Mouse (Mus musculus) sigmoid colon, adult 10 weeks (tissue): ENCODE measurements around the gene Olfr544. TPM values are rescaled to one million over a fixed set of nuclear protein-coding genes. Genes with fewer than 3 reads are reported as not detected.

Experiments used
- polyA plus RNA-seq: library from polyadenylated mRNA; stranded (reverse); fragments of 350-450 nt; fragmentation: Illumina TruSeq; extraction: RNeasy Lipid Tissue Mini Kit (QIAGEN cat#74804); gene quantifications from one replicate; pipeline ENCODE4 v1.2.3, GENCODE M21; 2014; ENCODE audit warnings: low read depth, low replicate concordance

Gene Olfr544
- polyA plus RNA-seq: not detected

DNA sequence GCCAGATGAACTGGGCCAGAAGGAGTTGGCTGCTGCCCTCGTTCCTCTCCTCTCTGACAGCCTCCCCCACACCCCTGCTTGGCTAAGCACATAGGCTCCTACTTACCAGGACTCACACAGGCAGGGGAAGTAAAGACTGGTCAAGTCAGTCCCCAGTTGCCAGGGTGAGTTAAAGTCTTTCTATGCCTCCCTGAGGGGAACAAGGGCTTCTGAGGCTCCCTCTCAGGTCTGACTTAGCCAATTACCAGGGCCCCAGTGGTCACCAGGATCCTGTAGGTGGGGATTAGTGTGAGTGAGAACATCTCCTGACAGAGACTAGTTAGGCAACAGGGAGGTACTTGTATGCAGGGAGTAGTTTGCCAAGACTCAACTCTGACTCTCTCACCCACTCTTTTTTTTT, at the start of gene Olfr544:
Olfr544 (minus strand) TSS at position 153 of the 400 bp plus-strand sequence.

DNA sequence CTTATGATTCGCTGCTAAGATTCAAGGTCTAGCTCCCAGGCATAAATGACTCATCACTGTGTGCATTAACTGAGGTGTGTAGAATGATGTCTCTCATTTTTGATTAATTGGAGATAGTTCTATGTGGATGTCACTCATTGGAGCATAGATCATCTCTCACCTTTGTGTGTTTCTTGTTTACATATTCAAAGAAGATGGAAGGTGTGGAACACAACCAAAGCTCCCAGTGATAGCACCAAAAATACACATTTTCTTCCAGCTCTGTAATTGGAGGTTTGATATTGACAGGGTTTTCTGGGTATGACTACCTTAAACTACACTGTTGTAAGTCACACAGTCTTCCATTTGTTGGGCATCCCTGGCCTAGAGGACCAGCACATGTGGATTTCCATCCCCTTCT, 46.3 kb upstream of the Olfr544 start, which contains the start of gene Olfr547:
Olfr547 (plus strand) TSS at position 301 of the 400 bp plus-strand sequence.

GRCm38 (mm10) chr7:102499473-102499872, 11.4 kb upstream of the Olfr544 start, which contains the start of gene Olfr545:
Gene Olfr545, minus strand, starts transcription at chr7:102499573.

GRCm38 (mm10) chr7:102481579-102481978, 6.5 kb downstream of the Olfr544 start, which contains the start of gene Olfr543:
Gene Olfr543, minus strand, starts transcription at chr7:102481679.

DNA sequence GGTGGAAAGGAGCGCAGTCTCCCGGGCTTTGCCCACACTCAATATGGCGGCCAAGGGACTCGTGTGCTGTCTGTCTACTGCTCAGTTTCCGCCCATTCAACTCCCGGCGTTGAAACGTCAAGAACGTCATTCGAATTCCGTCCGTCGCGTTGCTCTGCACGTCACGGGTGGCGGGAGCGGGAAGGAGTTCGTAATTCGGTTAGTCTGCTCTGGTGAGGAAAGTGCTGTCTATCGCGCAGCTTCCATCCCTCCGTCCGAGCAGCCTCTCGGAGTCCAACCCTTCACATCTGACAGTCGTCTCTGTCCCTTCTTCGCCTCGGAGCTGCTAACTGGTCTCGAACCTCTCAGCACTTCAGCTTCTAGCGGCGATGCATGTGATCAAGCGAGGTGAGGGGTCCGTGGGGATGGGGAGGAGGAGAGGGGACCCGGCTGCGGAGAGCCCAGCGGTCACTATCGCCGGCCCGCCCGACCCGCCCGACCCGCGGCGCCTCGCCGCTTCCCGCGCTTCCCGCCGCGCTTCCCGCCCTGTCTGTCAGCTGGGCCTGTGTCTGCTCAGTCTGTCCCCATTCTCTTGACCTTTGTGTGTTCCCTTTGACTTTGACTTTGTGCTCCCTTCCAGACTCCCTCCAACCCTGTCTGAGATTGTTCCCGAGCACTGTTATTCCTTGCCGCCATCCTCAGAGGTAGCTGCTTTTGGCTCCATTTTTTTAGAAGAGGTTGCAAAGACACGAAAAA, 46.3 kb downstream of the Olfr544 start, which contains the start of gene Rrm1:
Rrm1 (plus strand) TSS at position 39 of the 735 bp plus-strand sequence.

Other genes starting within 250 kb of the Olfr544 start
- gene Rhog, start 232.3 kb downstream of the Olfr544 start, polyA plus RNA-seq: 3.7 TPM
- gene Stim1, start 220.5 kb downstream of the Olfr544 start, polyA plus RNA-seq: 23.3 TPM
- gene Rrm1, start 46.6 kb downstream of the Olfr544 start, polyA plus RNA-seq: 39.3 TPM
- gene Olfr543, start 6.6 kb downstream of the Olfr544 start, polyA plus RNA-seq: not detected
- not detected for gene Olfr545, start 11.3 kb upstream of the Olfr544 start, polyA plus RNA-seq
- not detected for gene Olfr547, start 46.4 kb upstream of the Olfr544 start, polyA plus RNA-seq
- gene Olfr548-ps1, start 52.6 kb upstream of the Olfr544 start, polyA plus RNA-seq: not detected
- gene Olfr549, start 61.6 kb upstream of the Olfr544 start, polyA plus RNA-seq: not detected
- 18.4 TPM for gene Trim21, start 77.2 kb upstream of the Olfr544 start, polyA plus RNA-seq
- not detected for gene Olfr550, start 83.1 kb upstream of the Olfr544 start, polyA plus RNA-seq
- gene Olfr551, start 103.6 kb upstream of the Olfr544 start, polyA plus RNA-seq: not detected
- gene Olfr552, start 109.5 kb upstream of the Olfr544 start, polyA plus RNA-seq: not detected
- not detected for gene Olfr553, start 129.9 kb upstream of the Olfr544 start, polyA plus RNA-seq
- gene Olfr554, start 150.1 kb upstream of the Olfr544 start, polyA plus RNA-seq: not detected
- gene Olfr555, start 170.5 kb upstream of the Olfr544 start, polyA plus RNA-seq: not detected
- not detected for gene Olfr556, start 176.6 kb upstream of the Olfr544 start, polyA plus RNA-seq
- 12.6 TPM for gene Trim68, start 199.0 kb upstream of the Olfr544 start, polyA plus RNA-seq
- not detected for gene Olfr557, start 207.6 kb upstream of the Olfr544 start, polyA plus RNA-seq
- gene Olfr558, start 213.9 kb upstream of the Olfr544 start, polyA plus RNA-seq: 5.8 TPM
- not detected for gene Olfr33, start 230.8 kb upstream of the Olfr544 start, polyA plus RNA-seq
- not detected for gene Olfr559, start 239.2 kb upstream of the Olfr544 start, polyA plus RNA-seq